Mouse (Mus musculus) embryo, embryonic 11 days (tissue): ENCODE measurements at regions not wholly inside any gene's neighbourhood (a gene's known extent, or its start where the extent isn't known, plus 50 kb on each side); places are given as distances from the start of the nearest gene placed in this dataset.

Source experiments
- DNase-seq: peaks from one replicate; pipeline ENCODE4 v3.0.0-alpha.2; 2015

DNA sequence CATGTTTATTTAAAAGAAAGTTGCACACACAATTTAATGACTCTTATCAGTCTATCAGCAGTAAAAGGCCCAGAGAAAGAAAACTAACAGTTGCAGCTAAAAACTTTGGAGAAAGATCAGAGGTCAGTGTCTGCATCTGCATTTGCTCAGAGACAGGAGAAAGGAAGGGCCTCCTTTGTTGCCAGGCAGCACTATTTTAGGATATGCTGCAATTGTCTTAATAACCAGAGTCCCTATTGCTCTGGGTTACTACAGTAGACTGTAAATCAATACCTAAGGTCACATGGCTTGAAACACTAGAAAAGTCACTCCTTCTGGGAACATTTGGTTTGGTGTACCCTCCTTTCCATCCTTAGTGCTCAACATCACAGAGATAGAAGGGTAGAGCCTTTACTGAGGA lies 175.7 kb downstream of the Hdgfl1 start:
- DNase-seq, result no peak

DNA sequence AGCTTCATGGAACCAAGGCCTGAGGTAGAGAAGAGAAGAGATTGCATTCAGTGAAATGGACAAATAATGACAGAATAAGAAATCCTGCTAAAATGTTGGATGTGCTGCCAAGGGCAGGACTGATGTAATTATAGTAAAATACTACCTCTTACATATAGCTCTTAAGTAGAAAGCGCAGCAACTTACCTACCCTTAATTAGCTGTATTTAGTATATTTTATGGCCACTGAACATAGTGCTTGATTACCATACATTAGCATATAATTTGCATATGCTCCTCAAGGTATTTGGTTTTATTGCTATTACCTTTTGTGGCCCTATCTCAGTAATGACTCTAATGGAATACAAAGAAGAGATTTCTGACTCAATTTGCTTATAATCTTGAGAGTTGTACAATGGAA lies 176.2 kb downstream of the Hdgfl1 start:
- DNase-seq, result no peak

DNA sequence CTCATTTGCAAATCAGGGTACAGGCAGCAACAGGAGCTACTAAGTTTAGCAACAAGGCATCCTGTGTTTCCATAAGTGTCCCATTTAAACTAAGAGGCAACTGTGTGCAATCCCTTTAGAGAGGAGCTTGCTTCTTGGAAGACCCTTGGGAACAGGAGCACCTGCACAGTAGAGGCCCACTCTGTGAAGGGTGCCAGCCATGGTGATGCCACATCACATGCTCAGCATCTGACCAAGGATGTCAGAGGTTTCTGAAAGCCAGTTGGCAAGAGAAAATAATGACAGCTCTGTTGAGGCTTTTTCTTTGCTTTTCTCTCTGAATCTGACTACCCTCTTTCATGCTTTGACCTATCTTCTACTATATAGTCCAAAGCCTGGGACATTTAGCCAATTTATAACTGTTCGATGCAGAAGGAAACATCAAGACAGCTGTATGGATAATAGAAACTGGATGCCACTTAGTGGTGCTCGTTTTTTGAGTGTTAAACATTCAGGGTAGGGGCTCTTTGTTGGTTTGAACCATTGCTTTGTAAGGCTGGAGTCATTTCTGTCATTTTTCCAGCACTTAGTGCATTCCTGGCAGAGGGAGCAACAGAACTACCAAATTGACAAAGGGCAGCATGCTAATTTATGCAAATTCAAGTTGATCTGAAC lies 193.9 kb downstream of the Hdgfl1 start:
- DNase-seq, result no peak

DNA sequence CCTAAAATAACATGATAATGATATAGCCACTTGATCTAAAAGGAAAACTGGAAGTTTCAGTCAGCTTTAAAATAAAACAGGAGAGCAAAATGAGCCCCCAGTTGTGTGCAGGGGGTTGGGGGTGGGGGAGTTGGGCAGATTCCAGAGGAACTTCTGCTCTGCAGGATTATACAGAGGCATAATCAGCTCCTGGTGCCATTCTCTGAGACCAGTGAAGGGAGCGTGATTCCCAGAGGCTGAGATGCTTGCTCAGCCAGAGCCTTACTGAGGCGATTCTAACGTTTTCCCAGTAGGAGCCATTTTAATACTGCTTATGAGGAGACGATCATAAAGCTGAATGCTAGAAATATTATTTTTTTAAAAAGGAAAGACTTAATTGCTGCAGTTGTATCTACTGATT lies 200.5 kb downstream of the Hdgfl1 start:
- peak; percentile 34 for DNase-seq

GRCm38 (mm10) chr13:26564941-26565862 lies 204.8 kb downstream of the Hdgfl1 start:
- DNase-seq, result peak; percentile 58

- peak; percentile 65 for DNase-seq
Observed at GRCm38 (mm10) chr13:26558366-26558765, 211.6 kb downstream of the Hdgfl1 start.

GRCm38 (mm10) chr13:26554266-26554665 lies 215.7 kb downstream of the Hdgfl1 start:
- peak; percentile 28 for DNase-seq

GRCm38 (mm10) chr13:26552122-26552521 lies 217.8 kb downstream of the Hdgfl1 start:
- DNase-seq, result no peak

DNA sequence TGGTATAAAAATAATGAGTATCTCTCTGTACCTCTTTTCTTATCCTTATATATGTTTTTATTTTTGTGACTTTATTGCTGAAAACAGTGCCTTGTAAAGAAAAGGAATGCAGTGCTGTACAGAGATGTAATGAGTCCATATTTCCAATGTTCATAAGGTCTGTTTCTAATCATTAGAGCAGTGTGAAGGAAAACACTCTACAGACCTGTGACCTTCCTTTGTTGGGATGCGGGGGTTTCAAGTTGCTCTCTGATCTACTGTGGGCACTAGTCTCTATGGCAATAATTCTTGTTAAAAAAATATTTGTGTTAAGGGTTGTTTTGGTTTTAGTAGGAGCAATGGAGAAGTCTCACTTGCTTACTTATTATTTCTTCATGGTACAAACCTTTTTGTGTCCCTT lies 231.0 kb downstream of the Hdgfl1 start:
- DNase-seq, result peak; percentile 53

DNA sequence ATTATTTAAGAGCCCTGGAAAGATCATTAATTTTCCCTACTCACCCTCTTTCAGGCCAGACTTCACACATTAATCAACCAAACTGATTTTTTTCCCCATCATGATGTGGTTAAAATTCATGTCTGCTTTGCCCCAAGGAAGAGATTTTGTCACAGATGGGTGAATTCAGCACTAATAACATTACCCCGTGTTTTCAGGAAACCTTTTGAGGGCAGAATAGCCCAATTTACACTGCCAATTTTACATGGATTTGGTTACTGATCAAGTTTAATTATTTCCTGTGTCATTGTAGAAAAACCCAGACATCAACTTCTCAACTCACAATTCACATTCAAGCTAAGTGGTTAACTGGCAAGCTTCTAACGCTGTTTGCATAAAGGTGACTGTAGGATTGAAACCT lies 233.4 kb downstream of the Hdgfl1 start:
- no peak for DNase-seq

DNA sequence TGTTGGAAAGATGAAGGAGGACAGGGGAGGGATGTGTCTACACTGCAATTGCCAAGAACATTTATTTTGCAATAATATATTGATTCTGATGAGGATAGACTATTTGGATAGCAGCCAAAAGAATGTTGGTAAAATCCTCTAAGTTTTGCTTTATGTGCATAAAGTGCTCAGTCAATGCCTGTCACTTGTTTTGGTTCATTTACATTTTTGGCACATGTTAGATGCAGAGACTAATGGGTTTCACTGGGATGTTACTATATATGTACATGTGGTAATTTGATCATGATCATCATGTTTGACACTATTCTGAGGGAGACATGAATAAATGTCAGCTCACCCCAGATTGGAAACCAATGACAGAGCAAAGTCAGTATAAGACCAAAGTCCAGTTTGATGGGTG lies 237.2 kb downstream of the Hdgfl1 start:
- DNase-seq, result no peak

GRCm38 (mm10) chr13:26519054-26519453 lies 250.9 kb downstream of the Hdgfl1 start:
- no peak for DNase-seq

DNA sequence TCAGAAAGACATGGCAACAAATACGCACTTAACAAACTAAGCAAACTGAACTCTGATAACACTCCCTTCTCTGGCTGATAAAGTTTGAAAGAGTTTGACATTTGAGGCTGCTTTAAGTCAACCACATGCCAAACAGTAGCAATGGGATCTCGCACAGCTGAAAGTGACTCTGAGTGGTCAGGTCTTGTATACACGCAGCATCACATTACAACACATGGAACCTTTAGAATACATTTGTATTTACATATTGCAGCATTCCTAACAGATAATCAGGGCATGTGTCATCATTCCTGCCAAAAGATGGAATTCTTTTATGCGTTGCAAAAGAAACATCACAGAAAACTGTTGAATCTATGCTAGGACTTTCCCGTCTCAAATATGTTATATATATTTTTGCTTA lies 251.5 kb downstream of the Hdgfl1 start:
- DNase-seq, result no peak

GRCm38 (mm10) chr13:26517646-26518045 lies 252.3 kb downstream of the Hdgfl1 start:
- no peak for DNase-seq

DNA sequence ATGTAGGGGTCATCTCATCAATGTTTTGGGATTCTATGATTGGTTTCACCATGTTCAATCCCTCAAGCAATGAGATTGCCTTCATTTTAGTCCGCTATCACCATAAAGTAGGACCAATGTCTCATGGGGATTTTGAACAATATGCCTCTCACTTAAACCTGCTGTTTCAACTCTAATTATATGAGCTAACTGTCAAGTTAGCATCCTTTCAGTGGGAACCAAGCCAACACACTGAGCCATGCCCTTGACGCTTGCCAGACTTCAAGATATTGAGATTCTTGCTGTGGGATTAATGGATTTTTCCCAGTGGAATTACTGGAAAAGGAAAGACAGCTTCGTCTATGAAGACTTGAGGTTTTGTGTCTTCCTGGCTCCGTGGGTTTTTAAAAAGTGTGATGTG lies 259.5 kb downstream of the Hdgfl1 start:
- DNase-seq, result no peak

DNA sequence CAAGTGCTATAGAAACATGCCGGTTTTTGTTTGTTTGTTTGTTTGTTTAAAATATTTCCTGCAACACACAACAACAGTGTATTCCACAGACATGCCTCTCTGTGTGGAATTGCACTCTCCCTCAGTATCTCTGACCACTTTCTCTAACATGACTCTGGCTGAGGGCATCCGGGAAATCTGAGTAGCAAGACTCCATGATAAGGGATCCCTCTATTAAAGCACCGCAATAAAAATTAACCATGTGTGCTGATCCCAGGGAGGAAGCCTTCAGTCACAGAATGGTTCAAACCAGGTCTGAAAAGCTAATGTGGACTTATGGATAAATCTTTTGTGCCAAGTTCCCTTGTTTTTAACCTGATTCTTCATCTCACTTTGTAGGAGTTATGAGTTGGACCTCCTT lies 260.1 kb downstream of the Hdgfl1 start:
- no peak for DNase-seq

- no peak for DNase-seq
Observed at GRCm38 (mm10) chr13:26503744-26504143, 266.2 kb downstream of the Hdgfl1 start.

DNA sequence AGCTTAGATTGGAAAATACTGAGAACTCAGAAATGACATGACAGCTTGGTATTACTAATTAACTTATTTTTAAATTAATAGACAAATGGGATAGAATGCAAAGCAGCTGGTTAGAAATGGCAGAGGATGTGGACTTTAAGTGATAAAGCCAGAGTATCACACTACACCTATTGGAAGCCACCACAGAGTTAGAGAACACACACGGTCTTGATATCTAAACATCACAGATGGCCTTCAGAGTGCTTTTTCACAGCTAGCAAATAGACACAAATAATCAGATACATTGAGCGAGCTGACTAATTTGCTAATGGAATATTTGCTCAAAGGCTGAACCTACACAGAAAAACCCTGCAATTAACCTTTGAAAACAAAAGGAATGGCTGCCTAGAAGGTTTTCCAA lies 272.9 kb downstream of the Hdgfl1 start:
- DNase-seq, result no peak

DNA sequence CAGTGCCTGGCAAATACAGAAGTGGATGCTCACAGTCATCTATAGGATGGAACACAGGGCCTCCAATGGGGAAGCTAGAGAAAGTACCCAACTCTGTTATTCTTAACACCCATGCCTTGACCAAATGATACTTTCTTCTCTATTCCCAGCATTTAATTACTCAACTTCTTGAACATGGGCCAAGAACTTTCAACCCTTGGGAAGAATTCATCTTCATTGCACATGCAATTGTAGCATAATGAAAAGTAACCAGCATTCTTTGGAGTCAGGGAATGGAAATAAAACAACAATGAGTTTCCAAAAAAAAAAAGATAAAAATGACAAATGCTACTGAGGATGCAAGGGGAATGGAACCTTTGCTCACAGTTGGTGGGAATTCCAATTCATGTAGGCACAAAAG lies 274.1 kb downstream of the Hdgfl1 start:
- DNase-seq, result no peak

DNA sequence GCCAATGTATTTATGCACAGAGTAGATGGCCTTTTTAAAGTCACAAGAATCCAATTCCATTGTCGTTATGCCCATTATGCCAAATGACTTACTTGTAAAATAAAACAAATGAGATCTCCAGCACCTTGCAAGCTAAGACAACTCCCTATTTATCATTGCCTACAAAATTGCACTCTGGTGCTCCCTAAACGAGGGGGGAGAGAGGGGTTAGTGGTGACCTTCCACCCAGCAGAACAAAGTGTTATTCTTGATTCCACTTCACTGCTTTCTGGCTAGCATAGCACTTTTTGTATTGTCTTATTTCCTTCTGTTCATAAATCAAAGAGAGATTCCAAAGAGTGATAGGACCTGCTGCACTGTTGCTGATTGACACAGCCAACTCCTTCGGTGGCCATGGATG lies 300.6 kb downstream of the Hdgfl1 start:
- DNase-seq, result no peak

DNA sequence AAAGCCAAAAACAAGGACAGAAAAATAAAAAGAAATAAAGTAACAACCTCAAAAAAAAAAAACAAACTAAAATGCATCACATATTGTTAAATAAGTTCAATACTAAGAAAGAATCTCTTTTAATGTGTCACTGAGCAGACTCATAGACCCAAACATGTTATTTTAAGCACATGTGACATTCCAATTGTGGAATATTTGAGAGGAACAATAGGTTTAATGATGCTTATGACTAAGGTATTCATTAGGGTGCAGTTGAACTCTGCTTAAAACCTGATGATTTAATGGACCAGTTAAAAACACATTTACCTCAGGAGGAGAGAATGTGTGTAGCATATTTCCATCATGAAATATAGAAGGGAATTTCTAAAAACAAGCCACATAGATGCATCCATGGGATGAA lies 302.4 kb downstream of the Hdgfl1 start:
- DNase-seq, result no peak

DNA sequence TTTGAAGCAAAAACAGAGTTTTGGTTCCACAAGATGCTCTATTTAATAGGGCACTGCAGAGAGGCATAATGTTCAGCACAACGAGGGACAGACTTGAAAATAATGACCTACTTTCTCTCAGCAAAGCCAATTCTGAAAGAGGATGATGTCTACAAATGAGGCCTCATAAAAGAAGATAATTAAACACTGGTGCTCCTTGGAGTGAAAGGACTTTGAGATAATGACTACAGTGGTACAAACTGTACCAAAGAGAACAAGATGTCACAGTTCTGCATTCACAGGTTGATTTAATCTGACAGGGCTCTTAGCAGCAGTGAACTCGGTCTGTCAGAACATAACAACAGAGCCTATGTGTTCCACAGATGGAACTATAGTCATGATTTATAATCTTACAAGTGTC lies 305.4 kb downstream of the Hdgfl1 start:
- no peak for DNase-seq

- no peak for DNase-seq
Observed at GRCm38 (mm10) chr13:26464096-26464495, 305.9 kb downstream of the Hdgfl1 start.

DNA sequence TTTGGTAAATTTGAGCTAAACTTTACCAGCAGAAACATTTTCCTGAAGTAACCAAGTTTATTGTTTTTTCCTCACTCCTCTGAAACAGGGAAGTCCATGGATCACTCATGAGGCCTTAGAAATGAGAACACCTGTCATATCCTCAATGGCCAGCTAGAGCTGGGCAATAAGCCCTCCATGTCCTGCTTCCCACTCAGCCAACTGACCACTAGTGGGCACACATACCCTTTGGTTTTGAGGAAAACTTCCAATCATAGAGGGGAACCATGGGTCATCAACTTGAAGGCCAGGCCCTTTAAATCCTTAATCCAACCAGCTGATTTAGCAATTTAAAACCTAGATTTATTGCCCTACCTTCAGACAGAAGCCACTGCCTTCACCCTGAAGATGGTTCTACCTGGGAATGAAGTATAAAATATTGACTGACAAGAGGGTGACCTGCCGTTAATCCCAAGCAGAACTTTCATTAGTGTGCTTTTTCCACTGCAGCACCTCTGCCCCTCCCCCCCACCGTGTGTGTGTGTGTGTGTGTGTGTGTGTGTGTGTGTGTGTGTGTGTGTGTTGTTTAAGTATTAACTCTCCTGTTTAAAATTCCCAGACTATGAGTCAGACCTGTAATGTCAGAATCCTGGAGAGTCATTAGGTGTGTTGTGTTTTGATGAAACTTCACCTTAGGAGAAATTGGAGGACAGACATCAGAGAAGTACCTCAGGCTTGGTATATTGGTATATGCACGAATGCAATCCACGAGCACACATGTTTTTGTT lies 312.3 kb downstream of the Hdgfl1 start:
- peak; percentile 31 for DNase-seq
